Mouse (Mus musculus) layer of hippocampus, adult 9-10 months (tissue): Measurements from ENCODE around the gene Fndc3b.

Source experiments
- DNase-seq: peaks from one replicate; pipeline ENCODE4 v3.0.0; 2022; ENCODE audit warnings: low spot score

Fndc3b gene

DNA sequence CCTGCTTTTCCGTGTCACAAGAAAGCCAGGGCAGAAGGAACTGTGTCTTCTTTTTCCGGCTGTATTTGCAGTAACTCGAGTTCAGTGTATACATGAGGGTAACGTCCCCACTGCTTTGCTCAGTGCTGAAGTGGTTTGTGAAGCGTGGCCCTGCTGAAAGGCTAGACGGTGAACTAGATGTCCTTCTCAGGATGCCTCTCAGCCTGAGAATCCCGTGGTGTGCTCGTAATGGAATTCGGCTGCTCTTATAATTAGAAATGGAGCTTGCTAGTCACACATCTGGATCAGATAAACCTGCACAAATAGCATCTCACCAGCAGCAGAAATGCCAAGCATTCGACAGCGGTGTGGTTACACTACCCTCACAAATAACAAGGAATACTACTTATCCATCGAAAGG, 40.7 kb downstream of the Fndc3b start:
- no peak for DNase-seq

DNA sequence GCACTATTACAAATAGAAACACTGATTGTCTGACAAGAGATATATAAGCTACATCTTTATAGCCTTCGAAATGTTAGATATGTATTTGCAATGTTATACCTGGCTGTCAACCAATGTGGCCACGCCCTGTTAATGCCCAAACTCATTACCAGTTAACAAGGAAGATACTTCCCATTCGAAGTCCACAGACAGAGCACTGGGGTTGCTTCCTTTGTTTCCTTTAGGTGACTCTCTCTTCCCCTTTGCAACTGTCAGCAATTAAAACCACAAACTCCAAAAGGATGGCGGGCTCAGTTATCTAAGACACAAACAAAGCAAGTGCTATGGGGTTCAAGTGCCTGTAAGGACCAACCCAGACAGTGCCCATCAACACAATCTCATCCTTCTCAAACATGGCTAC, 43.8 kb downstream of the Fndc3b start:
- DNase-seq, result no peak

DNA sequence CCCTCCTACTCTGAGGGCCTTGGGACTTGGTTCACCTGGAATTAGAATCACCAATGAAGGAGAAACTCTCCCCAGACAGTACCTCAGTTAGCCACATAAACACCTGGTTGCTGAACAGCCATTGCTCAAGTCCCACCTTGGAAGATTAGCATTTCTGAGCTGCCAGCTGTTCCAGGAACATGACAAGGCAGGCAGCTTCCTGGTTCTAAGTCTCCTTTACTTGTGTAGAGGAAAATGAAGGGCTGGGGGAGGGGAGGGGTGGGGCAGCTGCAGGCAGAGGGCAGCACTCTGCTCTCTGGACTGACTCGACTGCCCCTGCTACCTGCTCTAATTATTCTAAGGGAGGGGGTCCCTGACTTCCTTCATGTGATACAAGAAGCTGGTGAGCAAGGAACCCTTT, 45.8 kb downstream of the Fndc3b start:
- DNase-seq, result no peak

DNA sequence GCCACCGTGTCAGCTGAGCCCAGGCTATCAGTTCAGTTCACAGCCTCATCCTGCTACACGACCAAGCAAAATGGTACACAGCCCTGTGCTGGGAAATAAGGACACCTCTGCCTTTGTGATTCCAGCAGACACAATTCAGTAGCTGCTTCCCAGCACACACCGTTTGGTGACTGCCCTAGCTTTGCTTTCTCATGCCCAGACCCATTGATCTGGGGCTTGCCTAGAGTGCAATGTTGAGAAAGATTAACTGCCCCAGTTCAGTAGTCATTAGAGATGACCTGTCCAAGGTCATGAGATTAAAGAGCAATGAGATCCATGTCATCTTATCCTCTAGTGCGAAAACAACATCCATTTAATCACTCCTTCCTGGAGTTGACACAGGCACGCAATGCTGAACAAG, 47.9 kb downstream of the Fndc3b start:
- no peak for DNase-seq

DNA sequence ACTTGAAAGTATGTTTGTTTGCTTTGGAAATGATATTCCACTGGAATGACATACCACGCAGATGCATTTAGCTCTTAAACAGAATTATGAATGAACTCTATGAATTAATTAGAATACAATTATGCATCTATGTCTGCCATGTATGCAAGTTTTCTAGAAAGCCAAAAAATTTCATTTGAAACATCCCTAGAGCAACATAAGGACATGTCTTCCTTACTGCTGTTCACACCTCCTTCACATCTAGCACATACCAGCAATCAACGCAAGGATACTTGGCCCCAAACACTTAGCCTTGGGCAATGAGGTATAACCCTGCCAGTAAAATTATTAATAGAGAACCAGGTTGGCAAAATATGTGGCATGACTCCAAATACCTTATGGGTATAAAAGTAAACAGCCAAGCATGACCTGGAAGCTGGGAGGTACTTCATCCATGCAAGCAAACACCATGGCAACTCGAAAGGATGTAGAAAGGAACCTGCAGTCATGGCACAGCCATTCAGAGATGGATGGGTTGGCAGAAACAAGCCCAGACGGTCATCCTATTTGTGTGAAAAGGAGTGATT, 52.8 kb downstream of the Fndc3b start:
- no peak for DNase-seq

DNA sequence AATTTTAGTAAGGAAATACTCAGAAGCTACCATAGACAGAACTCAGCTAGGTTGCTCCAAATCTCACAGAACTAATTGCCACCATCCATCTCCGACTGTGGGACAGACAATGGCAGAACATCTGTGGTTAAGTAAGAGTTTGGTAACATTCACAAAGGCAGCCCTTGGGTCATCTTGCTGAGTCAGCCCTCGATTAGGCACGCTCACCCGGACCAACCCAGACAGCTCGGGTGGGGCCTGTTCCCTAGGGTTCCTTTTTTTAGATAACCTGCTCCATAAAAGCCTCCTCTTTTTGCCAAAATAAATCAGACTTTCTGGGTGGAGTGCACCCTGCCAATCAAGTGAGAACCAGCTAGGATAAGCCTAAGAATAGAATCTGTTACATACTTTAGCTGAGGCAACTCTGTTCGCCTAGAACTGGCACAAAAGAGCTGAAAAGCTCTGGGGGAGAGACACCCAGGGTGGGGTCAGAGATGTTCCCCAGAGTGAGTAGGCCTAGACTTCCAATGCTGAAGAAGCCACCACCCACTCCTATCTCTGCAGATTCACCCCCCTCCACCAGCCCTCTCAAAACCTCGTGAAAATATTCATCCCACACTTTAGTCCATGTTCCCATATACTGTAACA, 54.2 kb downstream of the Fndc3b start:
- DNase-seq, result no peak

DNA sequence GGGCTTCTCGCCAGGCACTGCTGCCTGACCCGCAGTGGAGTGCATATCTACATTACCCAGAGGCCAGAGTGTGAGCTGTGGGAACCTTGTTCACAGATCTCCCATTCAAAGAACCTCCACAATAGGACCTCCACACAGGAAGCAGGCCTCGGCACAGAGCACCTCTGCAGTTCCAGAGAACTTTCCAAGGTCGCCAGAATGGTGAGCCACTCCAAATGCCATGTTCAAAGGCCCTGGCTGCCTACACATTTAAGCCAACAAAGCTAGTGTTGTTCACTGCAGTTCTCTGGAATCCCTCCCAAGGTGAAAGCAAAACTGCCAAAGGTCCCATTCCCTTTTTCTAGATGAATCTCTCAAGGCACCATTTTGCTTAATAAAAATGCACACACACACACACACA, 55.4 kb downstream of the Fndc3b start:
- no peak for DNase-seq

DNA sequence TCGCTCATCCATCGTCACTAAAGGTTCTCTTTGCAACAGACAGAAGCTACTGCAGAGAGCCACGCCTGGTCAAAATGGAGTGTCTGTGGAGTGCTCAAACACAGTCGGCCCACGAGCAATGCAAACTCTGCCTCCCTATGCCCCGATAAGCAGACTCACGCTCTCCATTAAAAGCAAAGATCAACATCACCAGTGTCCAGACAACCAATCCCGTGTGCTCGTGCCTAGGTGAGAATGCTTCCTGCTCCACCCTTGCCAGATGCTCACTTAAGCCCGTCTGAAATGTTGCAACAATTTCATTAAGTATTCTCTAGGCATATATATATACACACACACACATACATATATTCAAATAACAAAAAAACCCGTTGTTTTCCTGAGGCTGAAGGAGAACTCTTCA, 56.1 kb downstream of the Fndc3b start:
- no peak for DNase-seq

DNA sequence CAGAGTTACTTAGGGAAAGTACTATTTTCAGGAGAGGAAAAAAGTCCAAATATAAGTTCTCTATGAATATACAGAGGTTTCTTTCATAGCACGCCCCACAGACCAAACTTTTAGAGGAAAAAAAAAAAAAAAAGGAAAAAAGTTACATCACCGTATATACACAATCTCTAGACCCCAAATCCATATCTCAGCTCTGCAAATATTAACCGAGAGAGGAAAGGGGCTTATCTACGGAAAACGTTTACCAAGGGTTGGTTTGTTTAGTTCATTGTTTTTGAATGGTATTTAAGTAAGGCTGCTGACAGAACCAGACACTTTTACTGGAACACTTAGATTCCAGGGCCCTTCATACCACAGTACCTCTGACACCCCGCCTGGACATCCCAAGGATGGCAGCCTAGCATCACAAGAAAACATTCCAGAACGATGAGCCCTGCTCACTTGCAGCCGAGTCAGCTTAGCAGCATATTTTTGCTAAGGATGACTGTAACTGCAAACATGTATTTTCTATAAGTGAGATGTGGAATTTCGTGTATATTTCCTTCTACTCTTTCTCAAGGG, 58.6 kb downstream of the Fndc3b start:
- DNase-seq, result no peak

DNA sequence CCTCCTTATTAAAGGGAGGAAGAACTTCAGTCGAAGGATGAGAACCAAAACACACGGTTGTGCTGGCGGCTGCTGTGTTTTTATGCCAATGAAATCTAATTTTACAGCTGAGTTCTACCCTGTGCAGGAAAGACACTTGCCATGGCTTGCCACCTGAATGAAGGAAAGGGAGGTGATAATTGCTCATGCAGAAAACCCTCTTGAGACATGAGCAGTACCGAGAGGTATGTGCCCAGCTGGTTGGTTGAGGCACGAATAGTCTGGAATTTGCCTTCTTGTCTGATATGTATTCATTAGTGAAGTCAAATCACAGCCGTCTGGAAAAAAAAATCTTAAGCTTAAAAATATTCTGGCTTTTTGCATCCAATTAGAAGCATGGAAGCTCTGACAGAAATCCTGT, 59.4 kb downstream of the Fndc3b start:
- no peak for DNase-seq

DNA sequence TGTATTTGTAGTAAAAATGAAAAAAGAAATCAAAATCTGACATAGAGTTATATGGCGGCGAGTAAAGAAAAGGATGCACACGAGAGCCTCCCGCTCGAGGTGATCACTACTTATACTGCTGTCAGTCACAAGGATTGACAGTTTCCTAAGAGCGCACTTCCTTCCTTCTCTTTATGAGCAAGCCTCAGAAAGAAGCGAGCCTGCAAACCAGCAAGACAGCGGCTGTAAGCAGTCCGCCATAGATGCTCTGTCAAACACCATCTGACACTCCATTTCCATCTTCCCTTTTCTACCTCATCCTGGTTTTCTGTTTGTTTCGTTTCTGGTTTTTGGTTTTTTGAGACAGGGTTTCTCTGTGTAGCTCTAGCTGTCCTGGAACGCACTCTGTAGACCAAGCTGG, 61.0 kb downstream of the Fndc3b start:
- no peak for DNase-seq

DNA sequence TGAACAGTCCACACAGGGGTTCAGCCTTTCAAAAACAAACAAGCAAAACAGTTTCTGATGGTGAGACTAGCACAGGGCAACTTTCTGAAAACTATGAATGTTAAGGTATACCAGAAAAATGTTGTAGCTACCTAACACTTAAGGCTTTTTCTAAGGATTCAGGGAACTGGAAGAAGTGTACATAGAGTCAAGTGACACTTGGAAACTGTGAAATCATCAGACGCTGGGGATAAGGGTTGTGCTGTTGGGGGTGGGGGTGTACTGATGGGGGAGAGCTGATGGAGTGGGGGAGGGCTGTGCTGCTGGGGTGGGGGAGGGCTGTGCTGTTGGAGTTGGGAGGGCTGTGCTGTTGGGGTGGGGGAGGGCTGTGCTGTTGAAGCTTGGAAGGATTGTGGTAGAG, 61.8 kb downstream of the Fndc3b start:
- DNase-seq, result no peak

DNA sequence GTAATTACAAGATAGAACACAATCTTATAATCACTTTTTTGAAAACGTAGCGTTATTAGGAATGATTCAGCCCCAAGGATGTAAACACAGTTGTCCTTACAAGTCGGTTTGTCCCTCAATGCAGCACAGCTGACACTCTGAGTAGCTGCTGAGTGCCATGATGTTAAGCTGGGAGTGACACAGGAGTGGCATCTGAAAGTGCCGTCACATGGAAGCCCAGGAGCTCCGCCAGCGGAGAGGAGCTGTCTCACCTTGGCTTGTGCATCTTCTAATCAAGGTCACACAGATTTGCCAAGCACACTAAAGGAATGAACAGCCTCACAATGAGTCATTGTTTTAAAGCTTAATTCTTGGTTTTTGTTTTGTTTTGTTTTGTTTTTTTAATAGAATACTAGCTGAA, 68.7 kb downstream of the Fndc3b start:
- DNase-seq, result no peak

DNA sequence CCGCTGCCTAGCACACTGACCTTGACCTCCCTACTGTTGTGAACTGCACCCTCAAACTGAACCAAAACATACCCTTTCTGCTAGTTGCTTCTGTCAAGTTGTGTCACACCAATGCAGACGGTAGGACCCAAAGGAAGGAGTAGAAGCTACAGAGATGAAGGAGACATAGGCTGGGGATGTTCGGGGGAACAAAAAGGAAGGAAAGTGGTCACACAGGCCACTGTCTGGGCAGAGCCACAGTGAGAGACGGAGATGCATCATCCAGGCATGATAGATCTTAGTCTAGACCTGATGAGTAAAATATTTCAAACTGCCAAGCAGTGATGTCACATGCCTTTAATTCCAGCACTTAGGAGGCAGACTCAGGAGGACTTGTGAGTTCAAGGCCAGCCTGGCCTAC, 71.4 kb downstream of the Fndc3b start:
- DNase-seq, result no peak

DNA sequence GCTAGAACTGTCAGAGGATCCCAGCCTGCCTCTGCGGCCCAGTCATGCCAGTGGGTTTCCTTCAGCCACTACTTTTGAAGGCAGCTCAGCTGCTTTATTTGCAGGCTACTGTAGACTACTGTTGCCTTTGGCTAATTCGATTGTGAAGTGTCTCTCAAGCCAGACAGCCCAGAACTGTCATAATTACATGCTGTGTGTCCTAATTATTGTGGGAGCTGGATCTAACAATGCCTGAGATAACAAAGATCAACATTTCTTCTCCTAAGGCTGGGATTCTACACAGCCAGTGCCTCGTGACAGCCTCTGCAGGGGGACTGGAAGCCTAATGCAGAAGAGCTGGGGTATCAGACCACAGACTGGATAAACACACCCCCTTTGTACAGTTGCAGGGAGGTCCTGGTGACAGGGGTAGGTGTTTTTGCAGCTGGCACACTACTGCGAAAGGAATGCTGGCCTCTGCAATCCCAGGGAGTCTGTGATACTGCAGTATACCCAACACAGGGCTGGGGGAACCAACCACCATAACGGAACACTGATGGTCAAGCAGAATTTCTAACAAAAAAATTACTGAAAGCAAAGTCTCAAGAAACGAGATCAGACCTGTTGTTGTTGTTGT, 74.0 kb downstream of the Fndc3b start:
- no peak for DNase-seq

DNA sequence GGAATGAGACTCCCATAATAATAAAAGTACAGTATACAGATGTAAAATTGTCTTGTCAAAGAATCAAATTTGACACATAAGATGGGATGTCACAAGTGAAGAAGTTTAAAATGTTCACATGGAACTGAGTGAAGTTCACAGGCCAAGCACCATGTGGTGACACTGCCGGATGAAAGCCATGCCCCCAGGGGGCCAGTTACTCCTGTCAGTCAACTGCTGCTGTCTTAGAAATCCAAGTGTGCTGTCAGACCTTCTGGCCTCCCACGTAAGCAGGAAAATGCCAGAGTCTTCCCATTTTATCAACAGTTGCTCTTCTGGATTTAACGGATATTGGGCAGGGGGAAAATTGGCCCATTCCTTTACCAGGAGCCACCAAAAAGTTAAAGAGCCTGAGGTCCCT, 75.3 kb downstream of the Fndc3b start:
- DNase-seq, result no peak

DNA sequence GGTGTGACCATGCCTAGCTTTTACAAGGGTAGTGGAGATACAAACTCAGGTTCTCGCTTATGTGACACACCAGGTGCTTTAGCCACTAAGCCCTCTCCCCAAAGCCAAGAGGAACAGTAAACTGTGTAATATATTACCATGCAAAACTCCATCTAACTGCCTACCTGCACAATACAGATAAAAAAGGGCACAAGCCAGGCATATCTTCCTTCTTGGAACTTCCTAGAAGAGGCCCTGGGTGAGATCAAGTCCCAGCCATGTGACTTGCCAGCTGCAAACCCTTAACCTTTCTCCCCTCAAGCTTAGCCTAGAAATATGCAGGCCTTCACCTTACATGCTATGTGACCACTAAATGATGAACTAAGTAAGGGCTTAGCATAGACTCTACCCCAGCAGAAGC, 78.2 kb downstream of the Fndc3b start:
- no peak for DNase-seq

DNA sequence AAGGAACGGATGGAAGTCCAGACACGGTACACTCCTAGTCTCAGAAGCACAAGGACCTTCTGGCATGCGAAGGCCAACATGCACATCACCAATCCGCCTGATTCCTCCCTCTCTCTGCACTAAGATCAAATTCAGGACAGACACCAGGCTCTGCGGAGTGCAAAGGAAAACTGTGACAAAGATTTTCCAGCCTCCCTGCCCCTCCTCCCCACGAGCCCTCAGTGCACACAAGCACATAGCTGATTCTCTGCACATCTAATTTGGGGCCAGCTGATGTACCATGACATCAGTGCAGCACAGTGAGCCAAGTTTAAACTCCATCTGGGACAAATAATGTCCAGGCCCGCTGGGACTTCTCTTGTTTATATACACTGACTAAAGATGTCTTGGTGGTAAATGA, 80.0 kb downstream of the Fndc3b start:
- DNase-seq, result no peak

DNA sequence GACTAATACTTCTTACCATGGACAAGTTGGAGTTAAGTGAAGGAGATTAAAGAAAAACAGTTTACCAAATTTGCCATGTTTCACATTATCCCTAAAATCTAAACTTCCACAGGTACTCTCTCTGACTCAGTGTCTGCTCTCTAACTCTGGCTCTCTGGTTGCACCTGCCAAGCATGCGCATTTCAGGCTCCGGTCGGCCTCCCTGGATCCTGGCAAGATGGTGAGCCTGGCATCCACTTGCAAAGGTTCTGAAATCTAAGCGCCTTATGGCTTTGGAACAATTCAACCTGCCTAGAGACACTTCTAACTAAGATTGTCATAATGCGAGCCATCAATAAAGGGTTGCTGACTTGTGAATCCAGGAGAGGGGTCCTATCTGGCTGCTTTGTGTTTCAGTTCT, 81.4 kb downstream of the Fndc3b start:
- DNase-seq, result no peak

DNA sequence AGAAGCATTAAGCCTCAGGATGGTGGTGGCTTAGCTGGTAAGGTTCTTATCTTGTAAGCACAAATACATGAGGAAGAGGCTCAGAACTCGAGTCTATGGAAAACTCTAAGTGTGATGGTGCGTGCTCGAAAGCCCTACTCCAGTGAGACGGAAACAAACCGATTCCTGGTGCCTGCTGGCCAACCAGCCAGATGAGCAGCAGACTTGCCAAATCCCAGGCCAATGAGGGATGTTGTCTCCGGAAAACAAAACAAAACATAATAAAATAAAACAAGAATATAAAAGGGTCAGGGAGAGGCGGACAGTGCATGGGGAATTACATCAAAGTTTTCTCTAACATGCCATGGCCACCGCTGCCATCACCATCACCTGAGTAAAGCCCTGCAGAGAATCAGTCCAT, 84.8 kb downstream of the Fndc3b start:
- no peak for DNase-seq

DNA sequence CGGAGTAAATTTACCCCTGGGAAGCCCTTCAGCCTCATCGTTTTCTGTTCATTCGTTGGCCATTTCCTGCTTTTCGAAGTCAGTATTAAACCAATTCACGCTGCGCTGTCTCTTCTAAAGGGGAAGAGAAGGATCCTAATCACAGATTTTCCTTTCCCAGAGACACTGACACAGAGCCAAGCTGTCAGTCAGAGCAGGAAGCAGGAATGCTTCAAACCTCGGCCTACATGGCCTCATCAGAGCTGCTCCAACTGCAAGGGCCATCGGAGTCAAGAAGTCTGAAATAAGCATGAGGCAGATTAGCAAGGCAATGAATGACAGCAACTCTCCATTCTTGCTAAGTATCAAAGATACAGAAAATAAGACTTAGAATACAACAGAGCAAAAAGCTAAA, 85.5 kb downstream of the Fndc3b start:
- DNase-seq, result no peak

DNA sequence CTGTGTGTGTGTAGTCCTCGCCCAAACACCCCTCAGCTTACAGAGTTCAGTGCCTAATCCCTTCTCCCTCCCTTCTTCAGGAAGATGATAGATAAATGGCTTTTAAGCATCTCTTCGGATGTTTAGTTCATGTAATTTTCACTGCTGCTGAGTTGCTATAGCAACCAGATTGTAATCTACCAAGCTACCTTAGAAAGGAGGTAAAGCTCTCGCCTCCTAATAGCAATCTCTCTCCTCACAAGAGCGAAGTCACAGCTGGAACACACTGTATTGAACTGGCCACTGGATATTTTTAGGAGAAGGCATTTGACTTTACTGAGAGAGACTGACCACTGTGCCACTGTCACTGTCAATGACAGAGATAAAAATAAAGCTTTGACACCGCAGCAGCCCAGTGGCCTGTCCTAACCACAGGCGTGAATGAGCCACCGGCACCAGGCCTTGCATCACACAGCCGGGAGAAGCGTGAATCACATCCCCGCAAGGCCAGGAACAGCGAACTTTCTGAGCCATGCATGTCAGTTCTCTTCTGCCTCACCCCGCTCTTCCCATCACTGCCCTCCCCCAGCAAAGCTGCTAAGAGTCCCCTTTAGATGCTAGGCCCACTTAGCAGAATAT, 86.0 kb downstream of the Fndc3b start:
- DNase-seq, result no peak

DNA sequence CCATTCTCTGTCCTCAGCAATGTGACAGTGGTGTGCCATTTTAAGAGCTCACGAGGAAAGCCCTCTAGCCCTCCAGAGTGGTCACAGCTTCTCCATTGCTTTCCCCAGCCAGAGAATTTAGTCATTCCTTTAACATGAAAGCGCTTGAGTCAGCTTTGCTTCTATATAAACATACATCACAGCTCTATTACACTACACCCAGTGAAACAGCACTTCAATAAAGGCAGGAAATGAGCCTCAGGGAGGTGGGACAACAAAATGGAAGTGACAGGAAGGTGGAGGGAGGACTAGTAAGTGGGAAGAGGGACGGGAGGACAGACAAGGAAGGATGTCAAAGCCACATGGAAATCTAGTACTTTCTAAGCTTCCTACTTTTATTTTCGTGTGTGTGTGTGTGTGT, 88.7 kb downstream of the Fndc3b start:
- no peak for DNase-seq
